Mouse (Mus musculus) forebrain, embryonic 11.5 days (tissue): ENCODE measurements around the gene Sfswap. TPM values are rescaled to one million over a fixed set of nuclear protein-coding genes. Genes with fewer than 3 reads are reported as not detected.

Experiments
- ATAC-seq: fragments of 200-750 bp; cut with Nextera tagmentation; replicated peaks from 2 replicates; pipeline ENCODE4 v1.8.0; 2017; ENCODE audit warnings: moderate TSS enrichment; ENCODE audit not compliant: low FRiP score
- DNase-seq: peaks from one replicate; pipeline ENCODE4 v3.0.0-alpha.2; 2017; ENCODE audit warnings: low spot score
- H3K27ac ChIP-seq: fragments of 300-500 bp; sonication (generic); 2 replicates; pipeline ENCODE4 v1.5.1; 2014; ENCODE audit warnings: low read depth, low read length
- H3K27me3 ChIP-seq: fragments of 300-500 bp; sonication (generic); 2 replicates; pipeline ENCODE4 v1.6.1; 2014; ENCODE audit warnings: mild to moderate bottlenecking, low read length, mixed read lengths; ENCODE audit not compliant: control insufficient read depth, insufficient read depth
- H3K36me3 ChIP-seq: fragments of 300-500 bp; sonication (generic); 2 replicates; pipeline ENCODE4 v1.6.1; 2014; ENCODE audit warnings: mild to moderate bottlenecking, low read length, moderate library complexity, mixed read lengths; ENCODE audit not compliant: control insufficient read depth, insufficient read depth
- H3K4me1 ChIP-seq: fragments of 300-500 bp; sonication (generic); replicated peaks from 2 replicates; pipeline ENCODE4 v1.6.1; 2014; ENCODE audit warnings: low read length, mixed read lengths; ENCODE audit not compliant: control insufficient read depth, insufficient read depth
- H3K4me2 ChIP-seq: fragments of 300-500 bp; sonication (generic); 2 replicates; pipeline ENCODE4 v1.6.1; 2014; ENCODE audit warnings: low read depth, mild to moderate bottlenecking, low read length, moderate library complexity, mixed read lengths; ENCODE audit not compliant: severe bottlenecking
- H3K4me3 ChIP-seq: fragments of 300-500 bp; sonication (generic); 2 replicates; pipeline ENCODE4 v1.5.1; 2014; ENCODE audit warnings: low read depth, low read length
- H3K9ac ChIP-seq: fragments of 300-500 bp; sonication (generic); 2 replicates; pipeline ENCODE4 v1.6.1; 2014; ENCODE audit warnings: low read length
- H3K9me3 ChIP-seq: fragments of 300-500 bp; sonication (generic); 2 replicates; pipeline ENCODE4 v1.6.1; 2016; ENCODE audit warnings: low read length, mixed read lengths; ENCODE audit not compliant: control insufficient read depth
- WGBS: fragments of 180-500 bp; shearing (Covaris S2); extraction: QIAGEN DNeasy Blood & Tissue Kit; methylation state at CpG from one replicate; pipeline ENCODE4 v1.1.7; 2014; 5-methylcytosine and 5-hydroxymethylcytosine counted together
- polyA plus RNA-seq: library from polyadenylated mRNA; unstranded; fragments of >200 nt; fragmentation: Nextera tagmentation; extraction: Ambion mirVana; gene quantifications from 2 replicates; pipeline ENCODE4 v1.2.1, GENCODE M21; 2014

Sfswap gene
- polyA plus RNA-seq = 61.6 and 62.9 TPM in 2 replicates

- under 1% methylated on average over 63 of the region's 66 CpGs for WGBS
- H3K4me3 ChIP-seq = peak within 1 kb of the TSS; percentile 100
- no peaks in the 10 kb centered on the region for H3K27me3 ChIP-seq
- DNase-seq (peak; percentile 85), ATAC-seq (peak; percentile 76)
- H3K4me2 ChIP-seq = peak within 1 kb of the TSS; percentile 97
- peaks cover 3% of the 10 kb centered on the region for H3K36me3 ChIP-seq
- peaks cover 8% of the 10 kb centered on the region; the same call in 1 of the 2 replicates for H3K4me1 ChIP-seq
- no peaks in the 10 kb centered on the region for H3K9me3 ChIP-seq
- peak within 1 kb of the TSS; percentile 87 for H3K9ac ChIP-seq
- H3K27ac ChIP-seq = peak within 1 kb of the TSS; percentile 62; the same call in 1 of the 2 replicates
Measured at GRCm38 (mm10) chr5:129500722-129501634, at the start of gene Sfswap. Gene Sfswap, plus strand, starts transcription at chr5:129501221.

GRCm38 (mm10) chr5:129452561-129452960 lies 48.5 kb upstream of the Sfswap start:
- Histone ChIP-seq H3K4me3 (no peak overlapping the region), H3K27ac (no peak overlapping the region), H3K9ac (no peak overlapping the region), H3K9me3 (no peaks in the 10 kb centered on the region), H3K4me1 (peaks cover 7% of the 10 kb centered on the region), H3K36me3 (no peaks in the 10 kb centered on the region), H3K27me3 (no peaks in the 10 kb centered on the region), H3K4me2 (no peak overlapping the region)
- ATAC-seq (no peak), DNase-seq (no peak)
- WGBS = 44% methylated on average over 3 of the region's 3 CpGs

- H3K4me2 ChIP-seq = 0 out of 2 replicates have a peak overlapping the region, but pooled peaks have one; percentile 26
- WGBS = 12% methylated on average over 13 of the region's 13 CpGs
- no peaks in the 10 kb centered on the region for H3K36me3 ChIP-seq
- peak; percentile 92 for ATAC-seq
- no peaks in the 10 kb centered on the region for H3K27me3 ChIP-seq
- no peak overlapping the region for H3K4me3 ChIP-seq
- no peak overlapping the region for H3K27ac ChIP-seq
- peaks cover 7% of the 10 kb centered on the region for H3K4me1 ChIP-seq
- no peaks in the 10 kb centered on the region for H3K9me3 ChIP-seq
- peak; percentile 78 for DNase-seq
- H3K9ac ChIP-seq = peak overlapping the region; percentile 23; the same call in 1 of the 2 replicates
Measured at GRCm38 (mm10) chr5:129454802-129455528, 46.1 kb upstream of the Sfswap start.

GRCm38 (mm10) chr5:129455529-129455896 lies 45.5 kb upstream of the Sfswap start:
- Histone ChIP-seq H3K4me3 (no peak overlapping the region), H3K27ac (no peak overlapping the region)
- 29% methylated on average over 2 of the region's 2 CpGs for WGBS

DNA sequence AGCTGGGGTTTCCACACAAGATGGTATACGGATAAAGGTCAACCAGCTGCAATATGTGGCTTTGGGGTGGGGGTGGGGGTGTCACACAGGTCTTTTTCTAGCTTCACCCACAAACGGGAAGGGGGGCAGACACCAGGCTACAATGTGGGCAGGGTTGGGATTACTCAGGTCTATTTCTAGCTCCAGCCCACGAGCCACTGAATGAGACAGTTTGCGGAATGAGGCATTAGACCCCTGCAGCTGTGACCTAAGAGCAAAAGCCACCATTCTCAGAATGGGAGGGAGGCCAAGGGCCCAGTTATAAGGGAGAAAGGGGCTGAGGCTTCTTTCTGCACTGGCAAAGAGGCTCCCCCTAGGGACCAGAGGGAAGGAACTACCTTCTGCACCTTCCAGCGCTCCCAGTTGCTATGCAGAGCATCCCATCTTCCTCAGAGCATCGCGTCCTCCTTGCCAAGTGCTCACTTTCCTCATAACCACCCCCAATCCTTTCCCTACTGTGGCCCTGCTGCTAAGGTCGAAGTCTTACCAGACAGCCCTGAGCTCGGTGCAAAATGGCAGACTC lies 44.4 kb upstream of the Sfswap start:
- no peak overlapping the region for H3K4me2 ChIP-seq
- ATAC-seq (no peak), DNase-seq (no peak)
- H3K27ac ChIP-seq = no peak overlapping the region
- no peak overlapping the region for H3K4me3 ChIP-seq
- 40% methylated on average over 9 of the region's 9 CpGs for WGBS
- H3K9ac ChIP-seq = no peak overlapping the region
- no peaks in the 10 kb centered on the region for H3K27me3 ChIP-seq
- H3K9me3 ChIP-seq = no peaks in the 10 kb centered on the region
- peaks cover 7% of the 10 kb centered on the region for H3K4me1 ChIP-seq
- no peaks in the 10 kb centered on the region for H3K36me3 ChIP-seq

More at GRCm38 (mm10) chr5:129455529-129455896, 45.5 kb upstream of the Sfswap start:
- H3K27me3 ChIP-seq = no peaks in the 10 kb centered on the region
- H3K9ac ChIP-seq = no peak overlapping the region
- H3K4me1 ChIP-seq = peaks cover 7% of the 10 kb centered on the region
- no peaks in the 10 kb centered on the region for H3K36me3 ChIP-seq
- no peak for DNase-seq
- no peaks in the 10 kb centered on the region for H3K9me3 ChIP-seq
- peak; percentile 47 for ATAC-seq
- no peak overlapping the region for H3K4me2 ChIP-seq

DNA sequence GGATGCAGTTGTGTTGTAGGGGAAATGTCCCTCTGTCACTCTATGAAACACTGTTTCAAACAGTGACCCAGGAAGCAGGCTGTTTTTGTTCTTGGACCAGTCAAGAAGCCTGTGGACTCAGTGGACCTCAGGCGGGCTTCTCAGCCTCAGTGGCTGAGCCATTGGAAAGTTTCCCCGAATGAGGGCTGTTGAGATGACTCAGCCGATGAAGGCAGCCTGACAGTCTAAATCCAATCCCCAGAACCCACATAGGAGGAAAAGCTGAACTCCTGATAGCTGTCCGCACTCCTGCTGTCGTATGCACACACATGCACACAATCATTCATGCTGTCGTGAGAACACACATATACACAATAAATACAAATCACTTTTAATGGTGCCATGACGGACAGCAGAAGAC lies 42.9 kb upstream of the Sfswap start:
- H3K4me3 ChIP-seq = no peak overlapping the region
- peaks cover 7% of the 10 kb centered on the region for H3K4me1 ChIP-seq
- no peak overlapping the region for H3K9ac ChIP-seq
- DNase-seq (no peak), ATAC-seq (no peak)
- H3K27me3 ChIP-seq = no peaks in the 10 kb centered on the region
- H3K4me2 ChIP-seq = no peak overlapping the region
- H3K36me3 ChIP-seq = no peaks in the 10 kb centered on the region
- no peaks in the 10 kb centered on the region for H3K9me3 ChIP-seq
- H3K27ac ChIP-seq = no peak overlapping the region
- 67% methylated on average over 7 of the region's 7 CpGs for WGBS

DNA sequence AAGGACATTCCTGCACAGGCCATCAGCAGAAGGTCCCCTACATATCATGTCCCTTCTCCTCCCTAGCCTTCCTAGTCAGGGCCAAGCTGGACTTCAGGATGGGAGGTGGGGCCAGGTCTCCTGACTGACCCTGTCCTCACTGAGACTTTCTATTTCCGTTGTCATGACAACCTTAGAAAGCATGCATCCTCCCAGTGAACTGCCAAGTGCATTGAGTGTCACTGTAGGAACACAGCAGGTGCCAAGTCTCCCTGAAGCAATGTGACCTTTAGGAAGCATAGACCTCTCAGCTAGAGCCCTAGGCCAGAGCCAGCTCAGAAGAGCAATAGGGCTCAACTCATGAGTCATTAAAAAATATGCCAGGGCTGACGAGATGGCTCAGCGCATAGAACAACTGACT lies 42.5 kb upstream of the Sfswap start:
- WGBS = 61% methylated on average over 3 of the region's 3 CpGs
- DNase-seq = no peak
- H3K4me1 ChIP-seq = peaks cover 7% of the 10 kb centered on the region

GRCm38 (mm10) chr5:129460798-129461476 lies 40.1 kb upstream of the Sfswap start:
- no peak overlapping the region for H3K9ac ChIP-seq

More for the DNA sequence above, 42.5 kb upstream of the Sfswap start:
- no peak overlapping the region for H3K27ac ChIP-seq
- no peak overlapping the region for H3K4me2 ChIP-seq
- H3K36me3 ChIP-seq = no peaks in the 10 kb centered on the region
- H3K4me3 ChIP-seq = no peak overlapping the region
- no peak for ATAC-seq
- H3K9ac ChIP-seq = no peak overlapping the region
- no peaks in the 10 kb centered on the region for H3K27me3 ChIP-seq
- no peaks in the 10 kb centered on the region for H3K9me3 ChIP-seq

More at GRCm38 (mm10) chr5:129460798-129461476, 40.1 kb upstream of the Sfswap start:
- DNase-seq (no peak), ATAC-seq (no peak)
- H3K4me1 ChIP-seq = no peaks in the 10 kb centered on the region; the same call in 1 of the 2 replicates
- H3K36me3 ChIP-seq = no peaks in the 10 kb centered on the region
- no peak overlapping the region for H3K4me2 ChIP-seq
- no peaks in the 10 kb centered on the region for H3K9me3 ChIP-seq
- H3K4me3 ChIP-seq = no peak overlapping the region
- H3K27me3 ChIP-seq = no peaks in the 10 kb centered on the region
- 76% methylated on average over 11 of the region's 11 CpGs for WGBS
- no peak overlapping the region for H3K27ac ChIP-seq
